Mouse (Mus musculus): ENCODE results near the gene Acot3.
A peak's percentile ranks its signal among the peaks of the same experiment; 100 is the strongest.

- peak; percentile 26; the same call in 1 of the 2 replicates for TF ChIP-seq CTCF (IDR thresholded peaks at IDR 0.05; ENCODE audit: insufficient read depth, low read length)
- no peak for TF ChIP-seq POLR2A (IDR thresholded peaks at IDR 0.05; ENCODE audit: borderline replicate concordance, extremely low read depth, low read depth, low read length)
Measured at GRCm38 (mm10) chr12:84063228-84063627, 11.3 kb downstream of the Acot3 start.
